Mouse (Mus musculus) embryonic facial prominence, embryonic 15.5 days (tissue): ENCODE measurements at regions not wholly inside any gene's neighbourhood (a gene's known extent, or its start where the extent isn't known, plus 50 kb on each side); places are given as distances from the start of the nearest gene placed in this dataset.

Source experiments
- ATAC-seq: fragments of 200-750 bp; cut with Nextera tagmentation; 2 replicates; pipeline ENCODE4 v1.8.0; 2017; ENCODE audit warnings: low read depth, moderate TSS enrichment; ENCODE audit not compliant: insufficient number of reproducible peaks, low FRiP score, low TSS enrichment
- H3K27ac ChIP-seq: fragments of 300-500 bp; sonication (generic); replicated peaks from 2 replicates; pipeline ENCODE4 v1.5.1; 2015; ENCODE audit warnings: mild to moderate bottlenecking, inconsistent platforms
- H3K27me3 ChIP-seq: fragments of 300-500 bp; sonication (generic); 2 replicates; pipeline ENCODE4 v1.6.1; 2015; ENCODE audit warnings: inconsistent platforms
- H3K36me3 ChIP-seq: fragments of 300-500 bp; sonication (generic); 2 replicates; pipeline ENCODE4 v1.6.1; 2015; ENCODE audit warnings: mild to moderate bottlenecking, inconsistent platforms
- H3K4me1 ChIP-seq: fragments of 300-500 bp; sonication (generic); 2 replicates; pipeline ENCODE4 v1.6.1; 2015; ENCODE audit warnings: inconsistent platforms
- H3K4me2 ChIP-seq: fragments of 300-500 bp; sonication (generic); replicated peaks from 2 replicates; pipeline ENCODE4 v1.6.1; 2015; ENCODE audit warnings: mild to moderate bottlenecking, inconsistent platforms
- H3K4me3 ChIP-seq: fragments of 300-500 bp; sonication (generic); replicated peaks from 2 replicates; pipeline ENCODE4 v1.5.1; 2015; ENCODE audit warnings: mild to moderate bottlenecking, inconsistent platforms
- H3K9ac ChIP-seq: fragments of 300-500 bp; sonication (generic); 2 replicates; pipeline ENCODE4 v1.6.1; 2015; ENCODE audit warnings: inconsistent platforms
- H3K9me3 ChIP-seq: fragments of 300-500 bp; sonication (generic); replicated peaks from 2 replicates; pipeline ENCODE4 v1.6.1; 2016; ENCODE audit warnings: inconsistent platforms
- WGBS: fragments of 180-500 bp; shearing (Covaris S2); methylation state at CpG from one replicate; pipeline ENCODE4 v1.1.7; 2015; 5-methylcytosine and 5-hydroxymethylcytosine counted together

DNA sequence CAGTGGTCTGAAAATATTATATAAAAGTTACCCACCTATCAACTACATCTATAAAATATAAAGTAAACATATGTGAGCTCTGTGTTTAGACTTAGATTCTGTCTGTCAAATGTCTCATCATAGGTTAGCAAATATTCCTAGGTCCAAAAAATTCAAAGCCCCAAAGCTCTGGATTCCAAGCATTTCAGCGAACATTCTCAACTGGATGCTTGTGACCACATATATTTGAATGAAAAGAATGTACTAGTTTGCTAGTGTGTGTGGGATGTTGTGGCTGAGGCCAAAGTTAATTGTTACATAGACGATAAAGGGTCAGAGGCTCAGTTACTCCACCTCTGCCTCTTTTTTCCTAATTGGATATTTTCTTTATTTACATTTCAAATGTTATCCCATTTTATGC, 128.3 kb upstream of the Eya4 start:
- no peak for ATAC-seq
- Histone ChIP-seq H3K27me3 (no peaks in the 10 kb centered on the region), H3K27ac (no peak overlapping the region), H3K36me3 (no peaks in the 10 kb centered on the region), H3K4me3 (no peak overlapping the region), H3K9me3 (no peaks in the 10 kb centered on the region), H3K9ac (no peak overlapping the region), H3K4me2 (no peak overlapping the region), H3K4me1 (no peaks in the 10 kb centered on the region)
- WGBS = 79% methylated on average over 2 of the region's 2 CpGs

DNA sequence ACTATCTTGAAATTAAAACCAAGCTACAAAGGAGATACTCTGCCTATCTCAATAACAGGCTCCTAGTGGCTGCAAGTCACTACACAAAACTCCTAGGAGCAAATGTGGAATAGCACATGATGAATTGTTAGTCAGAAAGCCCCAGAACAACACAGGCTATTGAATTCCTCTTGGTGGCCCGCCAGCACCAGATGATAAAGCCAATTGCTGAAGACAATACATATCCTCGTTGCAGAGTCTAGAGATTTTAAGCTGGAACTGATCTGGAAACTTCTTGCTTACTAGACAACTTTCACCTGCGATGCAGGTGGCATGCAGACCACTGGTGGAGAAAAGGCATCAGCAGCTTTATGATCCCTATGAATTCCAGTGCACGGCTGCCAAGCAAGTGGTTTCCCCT, 126.5 kb upstream of the Eya4 start:
- no peak for ATAC-seq
- no peaks in the 10 kb centered on the region for H3K27me3 ChIP-seq
- no peak overlapping the region for H3K27ac ChIP-seq
- H3K4me2 ChIP-seq = no peak overlapping the region
- H3K4me3 ChIP-seq = no peak overlapping the region
- WGBS = 81% methylated on average over 4 of the region's 4 CpGs
- no peaks in the 10 kb centered on the region for H3K9me3 ChIP-seq
- no peaks in the 10 kb centered on the region for H3K36me3 ChIP-seq
- no peak overlapping the region for H3K9ac ChIP-seq
- H3K4me1 ChIP-seq = no peaks in the 10 kb centered on the region

DNA sequence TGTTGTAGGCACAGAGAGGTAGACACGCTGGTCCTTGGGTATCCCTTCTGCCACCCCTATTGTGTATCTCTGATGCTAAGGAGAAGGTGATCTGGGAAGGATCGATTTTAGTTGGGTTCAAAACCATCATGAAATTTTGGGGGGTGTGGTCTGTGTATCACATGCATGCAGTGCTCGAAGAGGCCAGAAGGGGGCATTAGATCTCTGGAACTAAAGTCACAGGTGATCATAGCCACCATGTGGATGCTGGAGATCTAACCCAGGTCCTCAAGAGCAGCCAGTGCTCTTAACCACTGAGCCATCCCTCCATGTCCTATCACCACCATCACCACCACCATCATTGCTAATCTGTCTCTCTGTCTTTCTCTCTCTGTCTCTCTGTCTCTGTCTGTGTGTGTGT, 100.4 kb upstream of the Eya4 start:
- Histone ChIP-seq H3K36me3 (no peaks in the 10 kb centered on the region), H3K4me2 (no peak overlapping the region), H3K9ac (no peak overlapping the region), H3K9me3 (no peaks in the 10 kb centered on the region), H3K27me3 (no peaks in the 10 kb centered on the region), H3K27ac (no peak overlapping the region), H3K4me3 (no peak overlapping the region), H3K4me1 (peaks cover 11% of the 10 kb centered on the region; the same call in 1 of the 2 replicates)
- ATAC-seq = no peak
- WGBS = 84% methylated on average over 3 of the region's 3 CpGs

DNA sequence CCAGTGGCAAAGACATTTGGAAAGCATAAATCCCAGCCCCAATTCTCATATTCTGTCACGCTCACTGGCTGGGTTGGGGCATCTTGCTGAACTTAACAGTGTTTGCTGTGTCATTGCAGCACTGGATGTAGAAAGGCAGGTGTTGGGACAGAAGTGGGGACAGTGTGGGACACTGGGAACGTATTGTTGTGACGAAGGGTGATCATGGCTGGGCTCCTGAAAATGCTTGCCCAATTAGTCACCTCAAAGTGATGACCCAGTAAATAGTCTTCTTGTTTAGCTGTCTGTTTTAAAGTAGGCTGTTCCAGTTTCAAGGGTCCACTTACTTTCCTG, 100.0 kb upstream of the Eya4 start:
- Histone ChIP-seq H3K4me3 (no peak overlapping the region), H3K4me2 (no peak overlapping the region), H3K27ac (no peak overlapping the region), H3K9me3 (no peaks in the 10 kb centered on the region), H3K27me3 (no peaks in the 10 kb centered on the region), H3K4me1 (peaks cover 11% of the 10 kb centered on the region; the same call in 1 of the 2 replicates), H3K36me3 (no peaks in the 10 kb centered on the region), H3K9ac (no peak overlapping the region)
- no peak for ATAC-seq
- 83% methylated on average over 3 of the region's 3 CpGs for WGBS

DNA sequence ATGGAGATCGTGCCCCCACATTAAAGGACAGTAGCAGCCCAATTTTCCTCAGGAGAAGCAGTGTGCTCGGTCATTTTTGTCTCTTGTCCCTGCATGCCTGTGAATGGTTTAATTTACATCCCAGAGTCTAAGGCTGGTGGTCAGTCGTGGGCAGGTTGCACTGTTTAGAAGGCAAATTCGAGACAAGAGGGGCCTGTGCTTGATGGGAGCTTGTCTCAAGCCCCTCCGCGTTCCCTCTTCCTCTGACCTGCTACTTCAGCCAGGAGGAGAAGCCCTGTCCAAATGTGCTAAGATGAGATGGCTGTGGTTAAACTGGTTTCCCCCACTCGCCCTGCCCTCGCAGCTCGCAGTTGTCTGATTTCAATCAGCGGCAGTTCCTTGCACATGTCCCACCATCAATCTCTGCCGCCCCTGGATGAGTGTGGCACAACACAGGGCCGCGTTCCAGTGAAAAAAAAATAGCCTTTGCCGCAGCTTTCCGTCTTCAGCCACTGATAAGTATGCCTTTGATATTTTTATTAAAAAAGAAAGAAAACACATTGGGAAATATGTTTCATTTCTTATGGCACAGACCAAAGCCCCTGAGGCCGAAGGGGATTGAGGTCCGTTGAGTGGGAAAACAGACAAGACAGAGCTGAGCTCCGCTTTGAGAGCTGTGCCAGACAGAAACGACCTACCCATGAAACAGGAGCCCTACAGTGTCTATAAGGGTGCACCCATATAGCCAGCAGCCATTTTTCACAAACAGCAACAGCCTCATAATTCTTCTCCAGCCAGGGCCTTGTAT, 99.5 kb upstream of the Eya4 start:
- no peak overlapping the region for H3K4me3 ChIP-seq
- no peaks in the 10 kb centered on the region for H3K9me3 ChIP-seq
- H3K36me3 ChIP-seq = no peaks in the 10 kb centered on the region
- H3K4me2 ChIP-seq = 0 out of 2 replicates have a peak overlapping the region, but pooled peaks have one; percentile 17
- H3K9ac ChIP-seq = no peak overlapping the region
- H3K27me3 ChIP-seq = no peaks in the 10 kb centered on the region
- ATAC-seq = peak; percentile 57; the same call in 1 of the 2 replicates
- H3K4me1 ChIP-seq = peaks cover 11% of the 10 kb centered on the region; the same call in 1 of the 2 replicates
- WGBS = 36% methylated on average over 19 of the region's 19 CpGs
- peak overlapping the region; percentile 39; the same call in 1 of the 2 replicates for H3K27ac ChIP-seq

DNA sequence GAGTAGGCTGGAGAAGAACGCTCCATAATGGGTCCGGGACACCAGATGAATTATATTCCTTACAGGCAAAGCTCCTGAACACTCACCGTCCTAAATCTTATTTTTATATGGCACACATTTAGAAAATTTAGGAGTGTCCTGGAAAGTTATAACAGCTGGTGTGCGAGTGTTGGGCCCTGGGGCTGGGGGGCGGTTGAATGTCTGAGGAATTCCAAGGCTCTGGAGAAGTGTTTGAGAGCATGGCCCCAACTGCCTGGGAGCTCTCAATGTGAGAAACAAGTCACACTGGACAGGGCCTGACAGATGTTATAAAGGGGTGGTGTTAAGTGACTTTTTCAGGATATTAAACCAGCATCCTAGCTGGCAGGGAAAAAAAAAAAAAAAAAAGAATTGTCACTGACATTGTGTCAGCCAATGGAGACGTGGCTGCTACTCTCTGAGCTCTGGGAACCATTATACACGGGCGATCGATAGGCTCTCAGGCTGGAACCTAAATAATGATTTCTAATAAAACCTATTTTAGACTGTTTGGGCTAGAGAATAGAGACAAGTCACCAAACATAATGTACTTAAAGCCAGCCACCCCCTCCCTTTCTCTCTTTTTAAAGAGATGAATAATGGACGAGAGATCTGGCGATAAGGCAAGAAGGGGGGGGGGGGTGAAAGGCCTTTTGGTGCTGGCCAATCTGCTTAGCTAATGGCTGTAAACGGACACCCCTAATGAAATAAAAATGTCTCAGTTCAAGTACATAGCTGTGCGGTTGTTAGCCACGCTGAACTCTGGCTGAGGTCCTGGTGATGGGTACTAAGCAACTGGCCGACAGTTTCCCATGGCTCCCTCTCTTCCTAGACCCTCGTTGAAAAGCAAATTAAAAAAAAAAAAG, 98.6 kb upstream of the Eya4 start:
- ATAC-seq = 0 out of 2 replicates have a peak, but pooled peaks have one; percentile 51
- 0 out of 2 replicates have a peak overlapping the region, but pooled peaks have one; percentile 17 for H3K4me2 ChIP-seq
- 40% methylated on average over 16 of the region's 16 CpGs for WGBS

DNA sequence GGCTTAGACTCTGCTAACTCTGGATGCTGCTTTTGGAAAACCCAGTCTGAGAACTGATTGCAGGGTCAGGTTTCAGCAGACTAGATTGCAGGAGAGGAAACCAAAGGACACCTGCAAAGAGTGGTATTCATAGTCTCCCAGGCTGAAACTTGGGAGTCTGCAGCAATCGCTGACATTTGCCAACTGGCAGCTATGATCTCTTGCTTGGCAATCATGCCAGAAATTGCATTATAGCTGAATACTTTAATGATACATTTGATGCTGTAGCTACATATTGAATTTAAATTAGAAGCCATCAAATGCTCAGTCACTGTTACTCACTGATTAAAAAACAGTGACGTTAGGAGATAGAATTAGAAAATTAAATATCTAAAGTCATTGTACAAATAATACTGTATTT, 79.8 kb upstream of the Eya4 start:
- H3K9ac ChIP-seq = no peak overlapping the region
- H3K9me3 ChIP-seq = no peaks in the 10 kb centered on the region
- H3K27me3 ChIP-seq = no peaks in the 10 kb centered on the region
- no peaks in the 10 kb centered on the region for H3K4me1 ChIP-seq
- no peak overlapping the region for H3K4me3 ChIP-seq
- 48% methylated on average over 2 of the region's 2 CpGs for WGBS
- no peak for ATAC-seq
- no peak overlapping the region for H3K4me2 ChIP-seq
- H3K27ac ChIP-seq = no peak overlapping the region
- H3K36me3 ChIP-seq = no peaks in the 10 kb centered on the region

More for the DNA sequence above, 98.6 kb upstream of the Eya4 start:
- Histone ChIP-seq H3K9me3 (no peaks in the 10 kb centered on the region), H3K36me3 (no peaks in the 10 kb centered on the region), H3K4me3 (no peak overlapping the region), H3K9ac (no peak overlapping the region), H3K27me3 (no peaks in the 10 kb centered on the region), H3K4me1 (peaks cover 11% of the 10 kb centered on the region; the same call in 1 of the 2 replicates), H3K27ac (peak overlapping the region; percentile 39; the same call in 1 of the 2 replicates)

DNA sequence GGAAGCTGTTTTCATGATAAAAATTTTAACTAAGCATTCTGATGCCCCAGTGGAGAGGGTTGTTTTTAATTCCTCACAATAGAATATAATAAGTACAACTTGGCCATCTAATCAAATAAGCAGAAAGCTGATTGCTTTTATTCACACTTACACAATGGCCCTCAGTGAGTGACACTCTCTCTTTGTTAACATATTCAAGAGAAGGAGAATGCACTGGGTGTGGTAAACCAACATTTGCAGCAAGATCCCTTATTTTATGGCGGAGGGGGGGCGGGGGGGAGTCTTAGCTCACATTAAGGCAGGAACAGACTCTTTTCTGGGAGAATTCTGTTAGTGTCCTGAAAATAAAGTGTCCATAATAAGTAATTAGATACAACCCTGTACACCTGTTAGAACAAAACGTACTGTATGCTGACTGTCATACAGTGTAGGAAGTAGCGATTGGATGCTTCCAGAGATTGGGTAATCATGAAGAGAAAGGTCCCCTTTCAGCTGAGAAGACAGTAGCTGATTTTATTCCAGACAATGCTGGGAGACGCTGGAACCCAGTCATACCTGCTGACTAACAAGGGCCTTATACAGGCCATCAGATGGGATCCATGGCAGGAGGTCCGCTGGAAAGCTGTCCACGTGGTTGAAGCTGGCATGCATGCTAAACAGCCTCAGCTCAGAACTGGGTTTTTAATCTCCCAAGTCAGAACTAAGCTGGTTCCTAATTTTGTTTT, 63.4 kb upstream of the Eya4 start:
- no peak for ATAC-seq
- Histone ChIP-seq H3K9ac (no peak overlapping the region), H3K4me3 (no peak overlapping the region), H3K9me3 (no peaks in the 10 kb centered on the region), H3K27ac (no peak overlapping the region), H3K4me2 (no peak overlapping the region), H3K36me3 (no peaks in the 10 kb centered on the region), H3K4me1 (no peaks in the 10 kb centered on the region), H3K27me3 (no peaks in the 10 kb centered on the region)
- WGBS = 69% methylated on average over 7 of the region's 7 CpGs

DNA sequence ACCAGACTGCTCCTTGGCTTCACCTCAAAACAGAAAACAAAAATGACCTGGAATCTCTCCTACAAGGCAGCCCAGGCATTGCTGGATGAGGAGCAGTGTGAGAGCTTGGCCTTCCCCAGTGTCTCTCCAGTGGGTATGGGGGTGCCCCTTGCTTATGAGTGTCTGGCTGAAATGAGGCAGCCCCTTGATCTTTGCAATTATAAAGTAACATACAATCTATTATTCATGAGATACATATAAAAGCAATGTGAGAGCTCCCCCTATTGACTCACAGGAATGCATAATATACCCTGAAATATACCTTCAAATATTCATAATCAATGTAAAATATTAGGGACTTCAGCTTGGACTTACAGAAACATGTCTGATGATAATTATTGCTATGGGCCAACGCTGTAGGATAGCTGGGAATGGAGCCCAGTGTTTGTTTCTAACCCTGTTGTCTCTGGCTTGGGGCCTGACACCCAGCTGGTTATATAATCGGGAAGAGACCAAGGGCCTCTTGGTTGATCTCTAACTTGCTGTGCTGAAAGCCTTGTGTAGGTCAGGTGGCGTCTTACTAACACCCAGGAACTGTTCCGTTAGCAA, 52.9 kb upstream of the Eya4 start:
- no peaks in the 10 kb centered on the region for H3K36me3 ChIP-seq

More for the DNA sequence above, 52.9 kb upstream of the Eya4 start:
- 41% methylated on average over 4 of the region's 4 CpGs for WGBS
- H3K4me1 ChIP-seq = no peaks in the 10 kb centered on the region
- no peak overlapping the region for H3K4me2 ChIP-seq
- H3K9me3 ChIP-seq = peaks cover 6% of the 10 kb centered on the region; the same call in 1 of the 2 replicates
- no peak overlapping the region for H3K9ac ChIP-seq
- no peak for ATAC-seq
- H3K4me3 ChIP-seq = no peak overlapping the region
- no peaks in the 10 kb centered on the region for H3K27me3 ChIP-seq
- no peak overlapping the region for H3K27ac ChIP-seq
